ENCODE assay signal across 23 mouse cellular contexts in the genomic region with DNA sequence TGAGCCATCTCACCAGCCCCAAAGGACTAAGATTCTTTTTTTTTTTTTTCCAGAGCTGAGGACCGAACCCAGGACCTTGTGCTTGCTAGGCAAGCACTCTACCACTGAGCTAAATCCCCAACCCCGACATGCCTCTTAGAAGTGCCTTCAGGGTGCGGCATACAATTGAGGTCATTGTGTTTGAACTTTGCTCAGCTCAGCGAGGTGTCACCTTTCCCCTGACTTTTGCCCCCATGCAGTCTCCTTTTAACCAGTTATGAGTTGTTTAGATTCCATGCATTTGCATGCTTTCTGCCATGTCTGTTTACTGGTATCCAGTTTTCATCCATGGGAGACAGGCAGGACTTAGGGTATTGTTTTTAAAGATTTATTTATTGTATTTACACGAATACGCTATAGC. TPM values are rescaled to one million over a fixed set of nuclear protein-coding genes. Genes with fewer than 3 reads are reported as not detected.
"Had no signal": no experiment of that assay in that cellular context is flagged by ENCODE, and none has a peak within 500 bp of the region (broad histone marks: within the 10 kb centered on the region; RNA-seq: fewer than 3 reads in every experiment).

No protein-coding gene starts in this region.

- H3K27me3 ChIP-seq: megakaryocyte, embryonic 14.5 days; neural tube, embryonic 13.5 days had no signal

- H3K4me3 ChIP-seq: left cerebral cortex, adult 2 months; limb, embryonic 12.5 days; limb, embryonic 15.5 days; lung, embryonic 15.5 days; megakaryocyte, embryonic 14.5 days; midbrain, embryonic 10.5 days; neural tube, embryonic 13.5 days had no signal

- ATAC-seq: intestine, embryonic 16.5 days had no signal

- DNase-seq: kidney, adult 8-10 months; kidney, postnatal 25 days; layer of hippocampus, postnatal 36 days; lung, adult 18-20 months; lung, postnatal 10 days; lung, postnatal 36 days; midbrain, embryonic 14.5 days; retina, postnatal 1 day; right cerebral cortex, postnatal 25 days; spleen, adult 18-20 months; thymus, adult 2 months; thymus, postnatal 14 days; thymus, postnatal 4 days had no signal

- H3K4me2 ChIP-seq: limb, embryonic 12.5 days; limb, embryonic 15.5 days; lung, embryonic 15.5 days; neural tube, embryonic 13.5 days had no signal

- H3K4me1 ChIP-seq: limb, embryonic 12.5 days had no signal

- H3K9ac ChIP-seq: limb, embryonic 12.5 days; limb, embryonic 15.5 days; liver, embryonic 14.5 days; lung, embryonic 15.5 days; neural tube, embryonic 13.5 days had no signal

- H3K36me3 ChIP-seq: limb, embryonic 12.5 days; limb, embryonic 15.5 days; lung, embryonic 15.5 days; midbrain, embryonic 10.5 days; neural tube, embryonic 13.5 days had no signal

- H3K9me3 ChIP-seq: limb, embryonic 12.5 days; limb, embryonic 15.5 days; lung, embryonic 15.5 days; megakaryocyte, embryonic 14.5 days; midbrain, embryonic 10.5 days; neural tube, embryonic 13.5 days had no signal

- H3K27ac ChIP-seq: kidney, postnatal 0 days; left cerebral cortex, adult 2 months; limb, embryonic 12.5 days; limb, embryonic 15.5 days; liver, embryonic 14.5 days; lung, embryonic 15.5 days; midbrain, embryonic 10.5 days; neural tube, embryonic 13.5 days had no signal

RNA-seq across cellular contexts. Expression of gene Tuba3a, which starts 17.0 kb away (rescaled TPM):
- polyA plus RNA-seq: limb, embryonic 15.5 days; liver, embryonic 14.5 days; midbrain, embryonic 10.5 days; midbrain, embryonic 14.5 days; neural tube, embryonic 13.5 days had no signal
